Mouse (Mus musculus): Measurements from ENCODE around the gene Krt12.

Gene Krt12

DNA sequence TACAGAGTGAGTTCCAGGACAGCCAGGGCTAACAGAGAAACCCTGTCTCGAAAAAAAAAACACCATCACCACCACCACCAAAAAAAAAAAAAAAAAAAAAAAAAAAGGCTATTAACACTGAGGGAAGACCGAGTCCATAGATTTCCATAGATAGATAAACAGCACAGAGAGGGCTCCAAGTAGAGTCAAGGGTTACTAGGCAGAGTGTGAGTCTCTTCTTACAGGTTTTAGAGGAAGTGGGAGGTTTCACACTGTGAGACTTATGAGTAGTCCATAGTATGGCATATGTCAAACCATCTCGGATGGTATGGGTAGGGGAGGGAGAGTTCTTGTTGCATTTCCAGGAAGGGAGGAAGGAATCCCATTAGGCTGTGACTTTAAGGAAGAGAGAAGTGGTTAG, 24.0 kb downstream of the Krt12 start:
- DNase-seq (ENCODE audit: low read depth, low spot score), result no peak

DNA sequence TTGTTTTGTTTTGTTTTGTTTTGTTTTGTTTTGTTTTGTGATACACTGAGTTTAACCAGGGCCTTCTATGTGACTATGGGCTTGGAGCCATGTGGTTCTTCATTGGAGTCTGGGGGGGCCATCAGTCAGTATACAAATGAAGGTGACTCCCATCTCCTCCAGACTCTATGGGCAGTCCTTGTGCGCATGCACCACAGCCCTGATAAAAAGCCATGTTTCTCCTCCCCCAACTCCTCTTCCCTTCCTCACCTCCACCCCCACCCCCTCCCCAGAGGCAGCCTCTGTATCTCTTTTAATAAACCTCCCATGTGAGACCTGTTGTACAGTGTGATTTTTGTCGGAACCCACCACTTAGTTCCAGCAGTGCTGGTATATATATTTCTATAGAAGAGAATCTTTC, 25.4 kb downstream of the Krt12 start:
- no peak for DNase-seq (ENCODE audit: low read depth, low spot score)

DNA sequence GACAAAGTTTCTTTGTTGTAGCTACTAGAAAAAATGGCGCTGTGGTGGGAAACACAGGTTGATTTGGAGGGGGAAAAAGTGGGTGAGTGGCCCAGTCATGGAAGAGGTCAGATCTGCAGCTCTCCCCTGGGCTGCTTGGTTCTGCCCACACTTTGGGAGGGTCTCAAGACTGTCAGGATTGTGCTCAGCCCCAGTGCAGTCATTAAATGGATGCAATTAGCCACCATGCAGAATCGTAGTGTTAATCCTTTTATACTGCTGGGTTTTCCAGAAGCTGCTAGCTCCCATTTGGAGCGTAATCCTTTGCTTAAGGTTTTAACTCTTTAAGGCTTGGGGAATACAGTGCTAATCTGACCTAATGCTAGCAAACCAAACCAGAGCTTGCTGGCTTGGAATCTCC, 26.0 kb downstream of the Krt12 start:
- DNase-seq (ENCODE audit: low read depth, low spot score), result no peak

DNA sequence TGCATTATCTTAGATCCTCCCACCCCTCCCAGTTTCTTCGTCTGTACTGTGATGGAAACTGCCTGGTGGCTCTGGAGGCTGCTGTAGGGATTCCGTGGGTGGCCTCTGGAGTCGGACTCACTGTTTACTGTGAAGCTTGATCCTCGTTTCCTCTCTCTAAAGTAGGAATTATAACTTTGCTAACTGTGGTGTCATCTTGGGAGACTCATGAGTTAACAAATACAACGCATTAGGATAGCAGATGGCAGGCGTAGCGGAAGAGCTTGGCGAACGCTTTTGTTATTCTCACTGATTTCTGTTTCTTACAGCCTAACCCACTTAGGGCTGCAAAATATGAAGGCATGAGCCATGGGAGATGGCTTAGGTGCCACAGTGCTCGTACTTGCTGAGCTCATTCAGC, 29.6 kb downstream of the Krt12 start:
- DNase-seq (ENCODE audit: low read depth, low spot score), result no peak

DNA sequence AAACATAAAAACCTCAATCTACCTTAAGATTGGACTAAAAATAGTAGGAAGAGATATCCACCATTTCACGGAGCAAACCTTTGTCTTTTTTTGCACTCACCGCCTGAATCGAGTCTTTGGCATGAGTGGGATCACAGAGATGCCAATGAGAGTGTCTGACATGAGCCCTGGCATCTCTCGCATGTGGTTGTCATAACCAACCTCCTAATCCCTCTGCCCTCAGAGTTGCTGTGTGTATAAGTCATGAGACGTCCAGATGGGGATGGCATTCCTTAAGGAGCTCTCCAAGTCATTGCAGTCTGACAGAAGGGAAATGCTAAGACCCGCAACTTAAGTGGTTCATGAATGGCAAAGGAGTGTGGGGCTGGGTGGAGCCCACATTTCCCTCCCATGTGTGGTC, 30.7 kb downstream of the Krt12 start:
- DNase-seq (ENCODE audit: low read depth, low spot score), result no peak

DNA sequence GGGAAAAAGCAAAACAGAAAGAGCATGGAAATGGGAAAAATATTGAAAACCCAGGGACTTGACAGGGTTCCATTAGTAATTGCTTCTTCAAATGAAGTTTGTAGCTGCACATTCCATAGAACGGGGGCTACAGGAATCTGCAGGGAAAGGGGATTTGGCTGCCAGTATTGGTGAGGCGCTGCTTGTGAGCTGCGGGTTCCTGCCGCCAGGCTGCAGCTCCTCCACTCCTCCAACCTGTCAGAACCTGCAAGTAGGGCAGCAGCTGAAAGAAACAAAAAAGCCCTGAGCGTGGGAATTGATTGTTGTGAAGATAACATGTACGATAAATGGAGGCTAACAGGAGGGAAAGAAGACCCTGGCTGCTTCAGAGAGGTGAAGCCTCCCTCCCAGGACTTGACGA, 31.2 kb downstream of the Krt12 start:
- DNase-seq (ENCODE audit: low read depth, low spot score), result no peak

DNA sequence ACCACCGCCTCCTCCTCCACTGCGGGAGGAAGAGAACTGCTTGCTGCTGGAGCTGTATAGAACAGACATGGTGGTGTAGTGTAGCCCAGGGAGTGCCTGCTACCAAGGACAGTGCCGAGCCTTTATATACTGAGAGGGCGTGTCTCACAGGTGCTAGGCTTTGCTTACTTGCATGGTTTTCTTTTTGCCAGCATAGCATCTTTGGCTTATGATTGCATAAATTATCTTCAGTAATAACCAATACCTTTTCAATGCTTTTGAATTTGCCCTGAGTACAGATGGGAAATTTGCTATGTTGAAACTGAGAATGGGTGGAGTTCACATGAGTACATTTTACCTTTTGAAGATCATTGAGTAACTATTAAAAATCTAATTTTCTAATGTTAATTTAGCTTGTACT, 32.8 kb downstream of the Krt12 start, which contains the start of gene Krt10:
Gene Krt10 (minus strand): TSS at position 101 of the 400 bp plus-strand sequence.
- DNase-seq (ENCODE audit: low read depth, low spot score), result no peak

DNA sequence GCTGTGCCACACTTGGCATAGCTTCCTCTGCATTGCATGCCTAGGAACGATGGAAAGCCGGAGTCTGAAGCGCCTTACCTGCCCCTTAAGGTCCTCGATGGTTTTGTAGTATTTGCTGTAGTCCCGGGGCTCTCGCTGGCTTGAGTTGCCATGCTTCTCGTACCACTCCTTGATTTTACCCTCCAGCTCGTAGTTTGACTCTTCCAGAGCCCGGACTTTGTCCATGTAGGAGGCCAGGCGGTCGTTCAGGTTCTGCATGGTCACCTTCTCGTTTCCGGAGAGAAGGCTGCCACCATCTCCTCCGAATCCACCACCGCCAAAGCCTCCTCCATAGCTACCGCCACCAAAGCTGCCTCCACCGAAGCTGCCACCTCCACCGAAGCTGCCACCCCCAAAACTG, 33.4 kb downstream of the Krt12 start:
- no peak for DNase-seq (ENCODE audit: low read depth, low spot score)

DNA sequence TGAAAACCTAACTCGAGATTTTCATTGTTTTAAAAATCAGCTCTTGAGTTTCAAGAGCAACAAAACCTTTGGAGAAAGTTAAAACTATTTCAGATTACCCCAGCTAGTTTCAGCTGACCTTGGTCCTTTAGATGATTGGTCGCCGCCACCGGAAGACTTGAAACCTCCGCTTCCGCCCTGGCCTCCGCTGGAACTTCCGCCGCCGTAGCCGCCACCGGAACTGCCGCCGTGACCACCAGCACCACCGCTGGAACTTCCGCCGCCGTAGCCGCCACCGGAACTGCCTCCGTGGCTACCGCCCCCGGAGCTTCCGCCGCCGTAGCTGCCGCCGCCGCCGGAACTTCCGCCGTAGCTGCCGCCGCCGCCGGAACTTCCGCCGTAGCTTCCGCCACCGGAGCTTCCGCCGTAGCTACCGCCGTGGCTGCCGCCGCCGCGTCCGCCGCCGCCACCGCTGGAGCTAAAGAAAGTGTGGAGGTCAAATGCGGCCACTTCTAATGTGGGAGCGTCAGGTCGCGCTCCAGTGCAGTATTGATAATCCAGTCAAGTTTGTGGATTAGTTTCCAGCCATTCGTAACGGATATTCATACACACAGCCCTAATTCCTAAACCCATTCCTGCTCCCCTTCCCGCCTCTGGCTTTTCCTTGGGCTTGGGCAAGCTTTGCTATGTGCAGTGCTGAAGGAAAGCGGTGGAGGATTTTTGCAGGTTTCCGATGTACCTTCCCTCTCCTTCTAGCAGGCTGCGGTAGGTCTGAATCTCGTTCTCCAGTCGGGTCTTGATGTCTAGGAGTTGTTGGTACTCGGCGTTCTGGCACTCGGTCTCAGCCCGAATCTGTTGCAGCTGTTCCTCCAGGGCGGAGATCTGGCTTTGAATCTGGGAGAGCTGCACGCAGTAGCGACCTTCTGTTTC, 36.0 kb downstream of the Krt12 start:
- DNase-seq (ENCODE audit: low read depth, low spot score), result no peak

DNA sequence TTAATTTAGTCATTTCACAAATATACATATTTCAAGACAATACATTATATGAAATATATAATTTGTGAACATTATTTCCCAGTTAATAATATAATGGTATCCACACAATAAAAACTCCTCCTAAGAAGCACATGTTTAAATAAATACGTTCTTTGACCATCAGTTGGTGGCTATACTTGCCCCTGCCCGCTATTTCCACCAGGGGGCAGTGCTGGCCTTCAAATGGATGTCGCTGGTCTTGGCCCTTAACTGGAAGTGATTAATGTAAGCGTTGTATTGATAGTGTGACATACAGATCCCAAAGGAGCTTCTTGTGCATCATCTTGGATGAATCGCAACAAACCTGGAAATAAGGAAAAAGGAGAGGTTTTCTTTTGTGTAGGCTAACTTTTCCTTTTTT, 42.5 kb downstream of the Krt12 start:
- DNase-seq (ENCODE audit: low read depth, low spot score), result peak; percentile 69

DNA sequence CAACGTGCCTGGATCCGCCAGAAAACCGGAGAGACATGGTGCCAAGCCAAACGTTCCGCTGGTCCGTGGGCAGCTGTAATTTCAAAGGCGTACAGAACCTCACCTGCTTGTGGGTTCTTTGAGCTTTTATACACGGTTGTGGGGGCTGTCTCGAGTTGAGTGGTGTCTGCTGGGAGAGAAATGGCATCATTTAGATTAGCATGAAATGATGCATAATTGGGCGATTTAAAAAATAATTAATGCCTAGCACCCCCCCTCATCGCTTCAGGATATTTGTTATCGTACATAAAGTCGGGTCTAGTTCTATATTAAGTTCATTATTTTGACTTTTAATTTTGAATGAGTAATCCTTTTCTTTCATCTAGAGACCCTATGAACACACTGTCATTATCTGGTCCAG, 47.3 kb downstream of the Krt12 start, which contains the start of gene Krt28:
Gene Krt28 (minus strand): TSS at position 101 of the 400 bp plus-strand sequence.
- DNase-seq (ENCODE audit: low read depth, low spot score), result no peak

DNA sequence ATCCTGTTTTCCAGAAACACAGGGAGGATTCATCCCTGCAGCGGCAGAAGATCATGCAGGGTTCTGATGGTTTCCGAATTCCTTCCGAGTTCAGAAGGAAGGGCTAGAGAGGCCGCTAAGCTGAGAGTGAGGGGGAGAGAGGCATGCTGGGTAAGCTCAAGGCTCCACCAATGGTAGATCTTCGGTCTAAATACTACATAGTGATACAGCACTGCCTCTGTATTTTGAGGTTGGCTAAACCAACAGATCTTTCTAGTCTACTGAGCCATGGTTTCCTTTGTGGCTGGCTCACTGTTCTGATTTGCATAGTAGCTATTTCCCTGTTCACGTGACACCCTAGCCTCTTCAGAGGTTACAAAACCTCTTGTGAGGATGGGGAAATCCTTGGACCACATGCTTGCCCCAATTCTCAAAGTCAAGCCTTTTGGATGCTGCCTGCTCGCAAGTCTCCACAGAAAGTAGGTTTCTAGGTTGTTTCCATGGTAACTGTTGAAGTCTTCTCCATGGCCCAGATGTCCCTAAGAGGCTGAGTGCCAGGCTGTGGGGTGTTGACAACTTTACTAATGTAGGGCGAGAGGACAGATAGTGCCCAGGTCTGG, 52.1 kb downstream of the Krt12 start:
- DNase-seq (ENCODE audit: low read depth, low spot score), result peak; percentile 42

DNA sequence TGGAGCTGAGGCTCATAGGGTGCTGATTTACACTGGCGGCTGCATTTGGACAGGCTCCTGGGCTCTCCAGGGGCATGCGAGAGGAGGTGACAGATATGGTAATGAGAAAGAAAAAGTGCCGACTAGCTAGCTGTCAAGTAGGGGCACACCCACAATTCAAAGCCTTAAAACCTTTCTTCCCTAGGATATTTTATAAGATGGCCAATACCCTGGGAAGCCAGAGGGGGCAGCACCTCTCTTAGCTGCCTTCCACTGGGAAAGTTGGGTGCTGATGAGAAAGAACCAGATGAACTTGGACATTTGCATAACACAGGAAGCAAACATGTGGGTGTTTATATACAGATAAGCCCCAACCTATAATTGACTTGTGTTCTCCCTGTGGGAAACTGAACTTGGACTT, 52.8 kb downstream of the Krt12 start:
- no peak for DNase-seq (ENCODE audit: low read depth, low spot score)

DNA sequence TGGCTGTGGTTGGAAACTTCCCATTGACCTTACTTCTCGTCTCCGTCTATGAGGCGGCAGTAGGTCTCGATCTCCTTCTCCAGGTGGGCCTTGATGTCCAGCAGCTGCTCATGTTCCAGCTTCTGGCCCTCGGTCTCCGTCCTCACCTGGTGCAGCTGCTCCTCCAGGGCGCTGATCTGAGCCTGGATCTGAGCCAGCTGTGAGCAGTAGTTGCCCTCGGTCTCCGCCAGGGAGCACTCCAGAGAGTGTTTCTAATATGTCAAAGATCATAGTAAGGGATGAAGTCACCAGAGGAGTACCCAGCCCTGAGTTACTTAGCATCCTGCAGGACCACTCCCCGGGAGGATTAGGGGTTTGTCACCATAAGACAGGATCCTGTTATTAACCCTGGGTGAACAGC, 55.3 kb downstream of the Krt12 start:
- DNase-seq (ENCODE audit: low read depth, low spot score), result peak; percentile 41

Measured in A20 (cell line).